Mouse (Mus musculus) 416B (cell line): ENCODE measurements at regions not wholly inside any gene's neighbourhood (a gene's known extent, or its start where the extent isn't known, plus 50 kb on each side); places are given as distances from the start of the nearest gene placed in this dataset.

Source experiments
- DNase-seq: peaks from one replicate; pipeline ENCODE4 v3.0.0; 2011; ENCODE audit warnings: low read depth

GRCm38 (mm10) chr14:47990716-47991115, 129.9 kb upstream of the Peli2 start:
- DNase-seq: no peak

GRCm38 (mm10) chr14:47991546-47991945, 129.1 kb upstream of the Peli2 start:
- no peak for DNase-seq

GRCm38 (mm10) chr14:47992091-47992490, 128.5 kb upstream of the Peli2 start:
- DNase-seq: peak; percentile 38

- DNase-seq: no peak
These were observed 127.8 kb upstream of the Peli2 start for GRCm38 (mm10) chr14:47992851-47993250.

- no peak for DNase-seq
These were observed 121.7 kb upstream of the Peli2 start for GRCm38 (mm10) chr14:47998936-47999335.

GRCm38 (mm10) chr14:48005092-48005928, 115.3 kb upstream of the Peli2 start:
- DNase-seq: no peak

GRCm38 (mm10) chr14:48005929-48006309, 114.7 kb upstream of the Peli2 start:
- DNase-seq: no peak

GRCm38 (mm10) chr14:48012361-48013215, 108.0 kb upstream of the Peli2 start:
- DNase-seq: no peak

GRCm38 (mm10) chr14:48013431-48013830, 107.2 kb upstream of the Peli2 start:
- DNase-seq: no peak

GRCm38 (mm10) chr14:48014776-48015175, 105.8 kb upstream of the Peli2 start:
- DNase-seq: no peak

GRCm38 (mm10) chr14:48017971-48018370, 102.7 kb upstream of the Peli2 start:
- no peak for DNase-seq

GRCm38 (mm10) chr14:48019331-48019730, 101.3 kb upstream of the Peli2 start:
- no peak for DNase-seq

- DNase-seq: no peak
These were observed 98.4 kb upstream of the Peli2 start for GRCm38 (mm10) chr14:48022271-48022670.

- DNase-seq: no peak
These were observed 96.5 kb upstream of the Peli2 start for GRCm38 (mm10) chr14:48024051-48024693.

- DNase-seq: no peak
These were observed 81.3 kb upstream of the Peli2 start for GRCm38 (mm10) chr14:48039286-48039790.

GRCm38 (mm10) chr14:48046094-48046493, 74.5 kb upstream of the Peli2 start:
- DNase-seq: no peak

GRCm38 (mm10) chr14:48046831-48047230, 73.8 kb upstream of the Peli2 start:
- DNase-seq: no peak

GRCm38 (mm10) chr14:48049698-48050459, 70.7 kb upstream of the Peli2 start:
- DNase-seq: no peak

- DNase-seq: no peak
These were observed 70.2 kb upstream of the Peli2 start for GRCm38 (mm10) chr14:48050460-48050760.

- DNase-seq: no peak
These were observed 68.7 kb upstream of the Peli2 start for GRCm38 (mm10) chr14:48051971-48052370.

- no peak for DNase-seq
These were observed 68.2 kb upstream of the Peli2 start for GRCm38 (mm10) chr14:48052405-48052804.

GRCm38 (mm10) chr14:48053151-48053550, 67.5 kb upstream of the Peli2 start:
- DNase-seq: no peak
